Mouse (Mus musculus) frontal cortex, postnatal 14 days (tissue): ENCODE measurements at regions not wholly inside any gene's neighbourhood (a gene's known extent, or its start where the extent isn't known, plus 50 kb on each side); places are given as distances from the start of the nearest gene placed in this dataset.

Experiments used
- DNase-seq, 2 experiments: peaks; one replicate each; pipeline ENCODE4 v3.0.0; 2022; ENCODE audit warnings: low spot score in 2 of 2

GRCm38 (mm10) chr2:45623056-45623455 lies 505.9 kb upstream of the Zeb2 start:
- DNase-seq, result no peak

GRCm38 (mm10) chr2:45608926-45609325 lies 491.7 kb upstream of the Zeb2 start:
- DNase-seq, result no peak

- DNase-seq, result no peak
Measured at GRCm38 (mm10) chr2:45607393-45607792, 490.2 kb upstream of the Zeb2 start.

GRCm38 (mm10) chr2:45601332-45601900 lies 484.2 kb upstream of the Zeb2 start:
- DNase-seq, result no peak

- no peak for DNase-seq
Measured at GRCm38 (mm10) chr2:45593765-45594164, 476.6 kb upstream of the Zeb2 start.

- DNase-seq, result no peak
Measured at GRCm38 (mm10) chr2:45590980-45591379, 473.8 kb upstream of the Zeb2 start.

GRCm38 (mm10) chr2:45588248-45588647 lies 471.1 kb upstream of the Zeb2 start:
- no peak for DNase-seq

GRCm38 (mm10) chr2:45586588-45587200 lies 469.5 kb upstream of the Zeb2 start:
- DNase-seq, result no peak

- DNase-seq, result no peak
Measured at GRCm38 (mm10) chr2:45581549-45581925, 464.3 kb upstream of the Zeb2 start.

- DNase-seq, result no peak
Measured at GRCm38 (mm10) chr2:45580838-45581548, 463.8 kb upstream of the Zeb2 start.

- DNase-seq, result no peak
Measured at GRCm38 (mm10) chr2:45572906-45573305, 455.7 kb upstream of the Zeb2 start.

GRCm38 (mm10) chr2:45554707-45555106 lies 437.5 kb upstream of the Zeb2 start:
- DNase-seq, result no peak

- DNase-seq, result no peak
Measured at GRCm38 (mm10) chr2:45541394-45541793, 424.2 kb upstream of the Zeb2 start.

GRCm38 (mm10) chr2:45538950-45539349 lies 421.8 kb upstream of the Zeb2 start:
- DNase-seq, result no peak

GRCm38 (mm10) chr2:45537722-45538121 lies 420.5 kb upstream of the Zeb2 start:
- DNase-seq, result no peak

- DNase-seq, result no peak
Measured at GRCm38 (mm10) chr2:45534806-45535205, 417.6 kb upstream of the Zeb2 start.

GRCm38 (mm10) chr2:45522310-45522709 lies 405.1 kb upstream of the Zeb2 start:
- no peak for DNase-seq

- no peak for DNase-seq
Measured at GRCm38 (mm10) chr2:45519550-45520152, 402.5 kb upstream of the Zeb2 start.

GRCm38 (mm10) chr2:45514290-45515180 lies 397.3 kb upstream of the Zeb2 start:
- DNase-seq, result no peak

- DNase-seq, result no peak
Measured at GRCm38 (mm10) chr2:45512852-45513251, 395.7 kb upstream of the Zeb2 start.

- DNase-seq, result no peak
Measured at GRCm38 (mm10) chr2:45511791-45512190, 394.6 kb upstream of the Zeb2 start.

- DNase-seq, result no peak
Measured at GRCm38 (mm10) chr2:45504468-45504867, 387.3 kb upstream of the Zeb2 start.
